Mouse (Mus musculus): ENCODE measurements around the gene Ripk3. TPM values are rescaled to one million over a fixed set of nuclear protein-coding genes. Genes with fewer than 3 reads are reported as not detected.
A peak's percentile ranks its signal among the peaks of the same experiment; 100 is the strongest.
"Not testable (repeated sequence)": the region's sequence is repeated elsewhere in the genome, so short reads cannot be mapped to it uniquely, and the experiment has no call there.

Ripk3 gene
- polyA plus RNA-seq, 1 experiment from 2014 or later: 2.7 TPM

DNA sequence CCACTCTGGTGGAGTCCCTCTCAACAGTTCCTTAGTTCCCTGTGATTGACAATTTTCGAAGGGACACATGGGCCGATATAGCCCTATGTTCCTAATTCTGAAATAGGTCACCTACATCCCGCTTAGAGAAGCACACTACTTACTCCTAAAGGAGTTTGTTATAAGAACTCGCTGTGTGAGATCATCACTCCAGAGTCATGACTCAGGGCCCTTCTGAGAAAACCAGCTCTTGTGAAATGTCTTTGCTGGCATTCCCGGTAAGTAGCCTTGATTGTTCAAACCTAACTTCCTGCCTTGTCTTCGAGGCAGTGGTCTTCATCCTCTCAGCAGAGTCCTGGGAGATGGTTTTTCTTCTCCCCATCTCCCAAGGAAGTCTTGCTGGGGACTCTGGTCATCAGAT, 20.1 kb downstream of the Ripk3 start:
- H3K36me3 ChIP-seq (replicated peaks): no peaks in the 10 kb centered on the region
- peaks cover 53% of the 10 kb centered on the region for H3K27me3 ChIP-seq (replicated peaks)
- peaks cover 12% of the 10 kb centered on the region; the same call in 1 of the 2 replicates for H3K4me1 ChIP-seq
- no peak overlapping the region for H3K27ac ChIP-seq
- no peak overlapping the region for H3K4me2 ChIP-seq
- no peak overlapping the region for H3K4me3 ChIP-seq
- no peak overlapping the region for H3K9ac ChIP-seq
- no peak for ATAC-seq (replicated peaks)
- 90% methylated on average over 6 of the region's 6 CpGs for WGBS
- H3K9me3 ChIP-seq: no peaks in the 10 kb centered on the region

DNA sequence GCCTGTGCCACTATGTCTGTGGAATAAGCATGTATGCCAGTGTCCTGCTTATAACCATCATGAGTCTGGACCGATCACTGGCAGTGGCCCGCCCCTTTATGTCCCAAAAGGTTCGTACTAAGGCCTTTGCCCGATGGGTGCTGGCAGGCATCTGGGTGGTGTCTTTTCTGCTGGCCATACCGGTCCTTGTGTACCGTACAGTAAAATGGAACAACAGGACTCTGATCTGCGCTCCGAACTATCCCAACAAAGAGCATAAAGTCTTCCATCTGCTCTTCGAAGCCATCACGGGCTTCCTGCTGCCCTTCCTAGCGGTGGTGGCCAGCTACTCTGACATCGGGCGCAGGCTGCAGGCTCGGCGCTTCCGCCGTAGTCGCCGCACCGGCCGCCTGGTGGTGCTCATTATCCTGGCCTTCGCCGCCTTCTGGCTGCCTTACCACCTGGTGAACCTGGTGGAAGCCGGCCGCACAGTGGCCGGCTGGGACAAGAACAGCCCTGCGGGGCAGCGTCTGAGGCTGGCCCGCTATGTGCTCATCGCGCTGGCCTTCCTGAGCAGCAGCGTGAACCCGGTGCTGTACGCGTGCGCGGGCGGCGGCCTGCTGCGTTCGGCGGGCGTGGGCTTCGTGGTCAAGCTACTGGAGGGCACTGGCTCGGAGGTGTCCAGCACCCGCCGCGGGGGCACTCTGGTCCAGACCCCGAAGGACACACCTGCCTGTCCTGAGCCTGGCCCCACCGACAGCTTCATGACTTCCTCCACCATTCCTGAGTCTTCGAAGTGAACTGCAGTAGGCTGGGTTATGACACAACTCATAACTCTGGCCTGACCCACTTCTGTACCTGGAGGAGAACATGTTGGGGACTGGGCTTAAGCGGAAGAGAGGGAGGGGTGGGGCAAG, 20.9 kb downstream of the Ripk3 start:
- no peaks in the 10 kb centered on the region for H3K36me3 ChIP-seq (replicated peaks)
- H3K4me1 ChIP-seq: peaks cover 15% of the 10 kb centered on the region
- ATAC-seq (replicated peaks): peak; percentile 76
- H3K4me3 ChIP-seq: peak overlapping the region; percentile 45
- H3K4me2 ChIP-seq: peak overlapping the region; percentile 80
- H3K9ac ChIP-seq: peak overlapping the region; percentile 59
- no peaks in the 10 kb centered on the region for H3K9me3 ChIP-seq
- WGBS: 13% methylated on average over 52 of the region's 52 CpGs
- no peak overlapping the region for H3K27ac ChIP-seq
- H3K27me3 ChIP-seq (replicated peaks): peaks cover 52% of the 10 kb centered on the region

DNA sequence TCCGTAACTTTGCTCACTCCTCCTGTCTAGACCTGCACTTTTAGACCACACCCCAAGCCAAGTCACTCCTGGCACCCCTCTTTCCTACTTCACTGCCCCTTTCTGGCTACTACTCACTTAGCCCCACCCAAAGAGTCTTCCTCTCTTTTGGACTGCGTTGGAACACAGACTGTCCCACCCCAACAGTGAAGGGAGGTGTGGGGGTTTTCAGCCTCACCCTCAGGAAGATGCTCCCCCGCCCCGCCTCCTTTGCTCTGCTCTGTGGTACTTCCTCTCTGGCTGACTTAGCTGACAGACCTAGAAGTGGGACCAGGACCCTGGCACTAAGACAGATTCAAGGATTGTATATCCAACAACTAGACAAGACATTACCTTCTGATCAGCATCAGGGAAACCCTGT, 23.0 kb downstream of the Ripk3 start, which contains the start of gene Ltb4r1:
Gene Ltb4r1 (plus strand): TSS at position 267 of the 400 bp plus-strand sequence.
- Histone ChIP-seq H3K9me3 (no peaks in the 10 kb centered on the region), H3K27me3 (replicated peaks) (peaks cover 59% of the 10 kb centered on the region), H3K4me3 (no peak within 1 kb of the TSS), H3K36me3 (replicated peaks) (no peaks in the 10 kb centered on the region), H3K9ac (no peak within 1 kb of the TSS), H3K4me1 (peaks cover 29% of the 10 kb centered on the region), H3K27ac (no peak within 1 kb of the TSS), H3K4me2 (no peak within 1 kb of the TSS)
- WGBS: 79% methylated on average over 4 of the region's 4 CpGs
- ATAC-seq (replicated peaks): no peak

DNA sequence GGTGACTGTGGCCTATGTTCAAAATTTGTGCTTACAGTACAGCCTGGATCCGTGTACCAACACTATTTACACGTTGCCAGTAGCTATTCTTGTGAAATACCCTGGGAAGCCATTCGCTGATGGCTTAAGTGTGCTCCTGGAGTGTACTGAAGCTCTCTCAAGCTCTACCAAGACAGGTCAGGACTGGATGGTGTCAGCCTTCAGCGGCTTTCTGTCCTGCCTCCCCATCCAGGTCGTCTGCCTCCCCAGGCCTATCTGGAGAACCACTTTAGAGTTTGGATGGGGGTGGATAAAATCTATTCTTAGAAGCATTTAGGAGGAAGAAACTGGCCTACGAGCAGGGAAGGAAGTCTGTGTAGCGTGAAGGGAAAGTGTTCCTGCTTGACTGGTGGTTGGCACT, 25.5 kb downstream of the Ripk3 start:
- no peak for ATAC-seq (replicated peaks)
- Histone ChIP-seq H3K4me1 (peaks cover 28% of the 10 kb centered on the region), H3K4me2 (no peak overlapping the region), H3K9me3 (no peaks in the 10 kb centered on the region), H3K27ac (no peak overlapping the region), H3K4me3 (no peak overlapping the region), H3K27me3 (replicated peaks) (peaks cover 43% of the 10 kb centered on the region), H3K36me3 (replicated peaks) (no peaks in the 10 kb centered on the region), H3K9ac (no peak overlapping the region)
- 69% methylated on average over 7 of the region's 7 CpGs for WGBS

DNA sequence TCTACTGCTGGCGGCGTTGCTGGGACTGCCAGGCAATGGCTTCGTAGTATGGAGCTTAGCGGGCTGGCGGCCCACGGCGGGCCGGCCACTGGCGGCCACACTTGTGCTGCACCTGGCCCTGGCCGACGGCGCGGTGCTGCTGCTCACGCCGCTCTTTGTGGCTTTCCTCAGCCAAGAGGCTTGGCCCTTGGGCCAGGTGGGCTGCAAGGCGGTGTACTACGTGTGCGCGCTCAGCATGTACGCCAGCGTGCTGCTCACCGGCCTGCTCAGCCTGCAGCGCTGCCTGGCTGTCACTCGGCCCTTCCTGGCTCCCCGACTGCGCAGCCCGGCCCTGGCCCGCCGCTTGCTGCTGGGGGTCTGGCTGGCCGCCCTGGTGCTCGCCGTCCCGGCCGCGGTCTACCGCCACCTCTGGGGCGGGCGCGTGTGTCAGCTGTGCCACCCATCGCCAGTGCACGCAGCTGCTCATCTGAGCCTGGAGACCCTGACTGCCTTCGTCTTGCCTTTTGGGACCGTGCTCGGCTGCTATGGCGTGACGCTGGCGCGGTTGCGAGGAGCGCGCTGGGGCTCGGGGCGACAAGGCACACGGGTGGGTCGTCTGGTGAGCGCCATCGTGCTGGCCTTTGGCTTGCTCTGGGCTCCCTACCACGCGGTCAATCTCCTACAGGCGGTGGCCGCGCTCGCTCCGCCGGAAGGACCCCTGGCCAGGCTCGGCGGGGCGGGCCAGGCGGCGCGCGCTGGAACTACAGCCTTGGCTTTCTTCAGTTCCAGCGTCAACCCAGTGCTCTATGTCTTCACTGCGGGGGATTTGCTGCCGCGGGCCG, 26.5 kb downstream of the Ripk3 start:
- Histone ChIP-seq H3K4me2 (peak overlapping the region; percentile 96), H3K27me3 (replicated peaks) (peaks cover 40% of the 10 kb centered on the region), H3K27ac (peak overlapping the region; percentile 81), H3K36me3 (replicated peaks) (no peaks in the 10 kb centered on the region), H3K4me1 (peaks cover 19% of the 10 kb centered on the region), H3K9me3 (no peaks in the 10 kb centered on the region), H3K4me3 (peak overlapping the region; percentile 51), H3K9ac (peak overlapping the region; percentile 71)
- under 1% methylated on average over 77 of the region's 77 CpGs for WGBS
- peak; percentile 87 for ATAC-seq (replicated peaks)

DNA sequence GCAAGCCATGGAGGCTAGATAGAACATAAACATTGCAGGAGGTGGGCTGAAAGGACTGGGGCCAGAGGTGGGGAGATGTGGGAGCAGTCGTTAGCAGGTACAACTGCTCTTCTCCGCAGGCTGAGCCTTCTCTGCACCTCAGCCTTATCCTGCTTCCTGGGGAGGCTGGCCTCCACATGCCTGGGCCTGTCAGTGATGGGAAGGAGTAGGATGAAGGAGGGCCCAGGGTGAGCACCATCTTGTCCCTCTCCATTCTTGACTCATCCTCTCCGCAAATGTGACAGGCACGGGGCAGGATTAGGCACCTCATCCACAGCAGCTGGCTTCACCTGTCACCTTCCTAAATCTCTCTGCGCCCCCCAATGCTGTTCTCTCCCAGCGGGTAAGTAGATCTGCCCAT, 27.5 kb downstream of the Ripk3 start, which contains the start of gene Ltb4r2:
Gene Ltb4r2 (plus strand): TSS at position 266 of the 400 bp plus-strand sequence.
- H3K4me1 ChIP-seq: peaks cover 18% of the 10 kb centered on the region
- no peak for ATAC-seq (replicated peaks)
- H3K27ac ChIP-seq: peak within 1 kb of the TSS; percentile 81
- no peaks in the 10 kb centered on the region for H3K9me3 ChIP-seq
- H3K27me3 ChIP-seq (replicated peaks): peaks cover 31% of the 10 kb centered on the region
- H3K4me2 ChIP-seq: peak within 1 kb of the TSS; percentile 96
- peak within 1 kb of the TSS; percentile 51 for H3K4me3 ChIP-seq
- no peaks in the 10 kb centered on the region for H3K36me3 ChIP-seq (replicated peaks)
- WGBS: 84% methylated on average over 6 of the region's 6 CpGs
- peak within 1 kb of the TSS; percentile 71 for H3K9ac ChIP-seq

DNA sequence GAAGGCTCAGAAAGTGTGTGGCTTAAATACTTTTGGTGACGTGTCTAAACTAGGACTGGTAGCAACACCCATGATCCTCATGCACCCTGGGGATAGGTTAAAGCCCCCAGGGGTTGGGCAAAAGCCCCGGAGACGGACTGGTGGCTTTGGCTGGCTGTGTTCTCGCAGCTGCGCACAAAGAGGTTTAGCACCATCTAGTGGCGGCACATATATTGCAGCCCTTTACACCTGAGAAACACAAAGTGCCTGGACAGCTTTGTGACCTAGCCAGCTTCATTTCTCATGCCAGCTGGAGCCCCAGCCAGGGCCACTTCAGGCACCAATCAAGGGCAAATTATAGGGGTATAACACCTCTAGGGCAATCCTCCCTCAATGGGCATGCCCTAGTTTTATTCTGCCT, 28.5 kb downstream of the Ripk3 start:
- H3K4me3 ChIP-seq; H3K9ac ChIP-seq; H3K9me3 ChIP-seq; H3K27ac ChIP-seq; H3K36me3 ChIP-seq (replicated peaks): not testable (repeated sequence)
- peaks cover 24% of the 10 kb centered on the region for H3K27me3 ChIP-seq (replicated peaks)
- 1% methylated on average over 6 of the region's 6 CpGs for WGBS
- 0 out of 2 replicates have a peak, but pooled peaks have one; percentile 9 for ATAC-seq (replicated peaks)
- H3K4me2 ChIP-seq: peak overlapping the region; percentile 34
- peaks cover 18% of the 10 kb centered on the region for H3K4me1 ChIP-seq

DNA sequence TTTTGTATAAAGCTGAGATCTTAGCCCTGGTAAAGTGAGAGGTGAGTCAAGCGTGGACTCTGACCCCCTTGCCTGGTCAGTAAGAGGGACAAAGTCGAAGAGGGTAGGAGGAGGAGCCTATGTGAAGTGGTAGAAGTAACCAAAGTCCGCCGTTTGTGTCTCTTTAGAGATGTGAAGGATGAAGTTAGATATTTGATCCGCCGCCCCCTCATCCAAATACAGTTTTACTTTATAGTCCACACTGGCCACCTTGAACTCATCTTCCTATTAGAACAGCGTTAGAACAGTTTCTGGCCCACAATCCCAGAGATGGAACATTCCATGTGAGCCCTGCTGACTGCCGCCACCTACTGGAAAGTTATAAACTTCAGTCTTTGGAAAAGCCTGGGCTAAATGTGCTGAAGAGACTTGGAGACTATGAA, 30.3 kb downstream of the Ripk3 start, which contains the start of gene Cideb:
Gene Cideb (minus strand): TSS at position 96 of the 422 bp plus-strand sequence.
- Histone ChIP-seq H3K4me2 (peak within 1 kb of the TSS; percentile 10; the same call in 1 of the 2 replicates), H3K4me1 (peaks cover 18% of the 10 kb centered on the region), H3K27ac (no peak within 1 kb of the TSS), H3K9me3 (no peaks in the 10 kb centered on the region), H3K9ac (no peak within 1 kb of the TSS), H3K27me3 (replicated peaks) (peaks cover 13% of the 10 kb centered on the region), H3K36me3 (replicated peaks) (peaks cover 13% of the 10 kb centered on the region; the same call in 1 of the 2 replicates), H3K4me3 (no peak within 1 kb of the TSS)
- no peak for ATAC-seq (replicated peaks)
- 20% methylated on average over 8 of the region's 8 CpGs for WGBS

DNA sequence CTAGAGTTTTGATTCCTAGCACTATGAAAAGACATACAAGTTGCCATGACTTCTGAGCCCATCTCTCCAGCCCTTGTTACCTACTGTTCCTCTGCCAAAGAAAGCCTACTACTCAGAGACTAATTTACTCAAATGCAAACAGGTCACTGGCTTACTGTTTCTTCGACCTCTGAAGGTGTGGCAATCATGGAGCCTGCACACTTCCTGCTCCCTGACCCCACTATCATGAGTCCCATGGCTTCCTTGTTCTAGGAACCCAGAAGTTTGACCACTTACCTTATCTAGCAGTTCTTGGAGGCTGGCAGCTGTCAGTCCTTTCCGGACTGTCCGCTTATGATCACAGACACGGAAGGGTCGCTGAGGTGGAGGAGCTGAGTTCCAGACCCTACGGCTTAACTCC, 31.1 kb downstream of the Ripk3 start:
- H3K36me3 ChIP-seq (replicated peaks): peaks cover 18% of the 10 kb centered on the region
- H3K4me1 ChIP-seq: peaks cover 13% of the 10 kb centered on the region
- H3K27ac ChIP-seq: no peak overlapping the region
- H3K4me3 ChIP-seq: no peak overlapping the region
- H3K27me3 ChIP-seq (replicated peaks): peaks cover 10% of the 10 kb centered on the region
- no peak for ATAC-seq (replicated peaks)
- 82% methylated on average over 6 of the region's 6 CpGs for WGBS
- H3K4me2 ChIP-seq: no peak overlapping the region
- no peaks in the 10 kb centered on the region for H3K9me3 ChIP-seq
- no peak overlapping the region for H3K9ac ChIP-seq

DNA sequence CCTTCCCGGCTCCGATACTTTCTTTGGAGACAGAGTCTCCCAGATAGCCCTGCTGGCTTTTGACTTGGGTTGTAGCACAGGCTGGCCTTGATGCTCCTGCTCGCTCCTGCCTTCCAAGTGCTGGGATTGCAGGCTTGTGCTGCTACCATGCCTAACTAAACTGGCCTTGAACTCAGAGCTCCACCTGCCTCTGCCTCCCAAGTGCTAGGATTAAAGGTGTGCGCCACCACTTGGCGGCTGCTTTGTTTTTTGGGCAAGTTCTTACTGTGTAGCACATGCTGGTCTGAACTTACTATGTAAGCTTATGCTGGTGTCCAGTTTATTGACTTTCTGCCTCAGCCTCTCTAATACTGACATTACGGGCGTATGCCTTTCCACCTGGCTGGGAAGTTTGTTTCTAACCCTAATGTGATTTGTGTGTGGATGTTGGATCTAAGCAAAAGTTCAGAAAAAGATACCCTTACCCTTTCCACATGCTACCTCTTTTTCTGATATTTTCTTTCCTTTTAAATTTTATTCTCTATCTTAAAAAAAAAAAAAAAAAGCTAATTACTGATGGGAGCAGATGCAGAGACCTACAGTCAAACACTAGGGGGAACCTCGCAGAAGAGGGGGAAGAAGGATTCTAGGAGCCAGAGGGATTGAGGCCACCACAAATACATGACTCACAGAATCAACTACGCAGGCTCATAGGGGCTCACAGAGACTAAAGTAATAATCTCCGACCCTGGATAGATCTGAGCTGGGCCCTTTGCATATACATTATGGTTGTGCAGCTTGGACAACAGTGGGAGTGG, 41.4 kb downstream of the Ripk3 start:
- peaks cover 34% of the 10 kb centered on the region for H3K4me1 ChIP-seq
- no peak overlapping the region for H3K27ac ChIP-seq
- 0 out of 2 replicates have a peak overlapping the region, but pooled peaks have one; percentile 2 for H3K4me3 ChIP-seq
- no peaks in the 10 kb centered on the region for H3K9me3 ChIP-seq
- ATAC-seq (replicated peaks): no peak
- H3K9ac ChIP-seq: no peak overlapping the region
- peaks cover 14% of the 10 kb centered on the region for H3K36me3 ChIP-seq (replicated peaks)
- whole genome bisulfite sequencing: 92% methylated on average over 10 of the region's 10 CpGs
- no peaks in the 10 kb centered on the region for H3K27me3 ChIP-seq (replicated peaks)
- peak overlapping the region; percentile 97 for H3K4me2 ChIP-seq

DNA sequence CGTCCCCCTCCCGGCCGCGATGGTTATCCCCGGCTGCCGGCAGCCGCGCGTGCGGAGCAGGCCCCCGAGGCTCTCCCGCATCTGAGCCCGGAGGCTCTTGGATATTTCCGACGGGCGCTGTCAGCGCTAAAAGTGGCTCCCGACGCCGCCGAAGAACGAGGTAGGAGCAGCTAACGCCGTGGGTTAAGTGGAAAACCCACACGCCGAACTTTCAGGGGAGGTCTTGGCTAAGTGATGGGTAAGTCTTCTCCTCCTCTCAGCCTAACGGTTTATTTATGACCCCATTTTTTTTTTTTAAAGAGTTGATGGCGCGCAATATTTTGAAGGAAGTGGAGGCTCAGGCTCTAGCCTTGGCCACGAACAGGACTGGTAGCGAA, 42.8 kb downstream of the Ripk3 start:
- Histone ChIP-seq H3K36me3 (replicated peaks) (peaks cover 10% of the 10 kb centered on the region), H3K4me3 (peak overlapping the region; percentile 53), H3K4me2 (peak overlapping the region; percentile 97), H3K9ac (peak overlapping the region; percentile 45), H3K27me3 (replicated peaks) (no peaks in the 10 kb centered on the region), H3K27ac (peak overlapping the region; percentile 32; the same call in 1 of the 2 replicates), H3K4me1 (peaks cover 34% of the 10 kb centered on the region), H3K9me3 (no peaks in the 10 kb centered on the region)
- ATAC-seq (replicated peaks): no peak
- under 1% methylated on average over 31 of the region's 31 CpGs for WGBS

Data from midbrain, embryonic 15.5 days (tissue).